Mouse (Mus musculus) CH12.LX (cell line): ENCODE results near the gene Trap1. TPM values are rescaled to one million over a fixed set of nuclear protein-coding genes. Genes with fewer than 3 reads are reported as not detected.

ENCODE experiments used
- DNase-seq: peaks from one replicate; pipeline ENCODE4 v3.0.0-alpha.2; 2013; ENCODE audit errors: extremely low read depth
- H3K27ac ChIP-seq: 2 replicates; pipeline ENCODE4 v1.5.1; 2012; ENCODE audit warnings: low read depth, mild to moderate bottlenecking, control low read depth, moderate library complexity; ENCODE audit not compliant: insufficient read depth
- H3K27me3 ChIP-seq: replicated peaks from 2 replicates; pipeline ENCODE3; 2012; ENCODE audit warnings: inconsistent platforms
- H3K36me3 ChIP-seq, 2 experiments: replicated peaks in 1 of 2; 2 replicates each; pipeline versions ENCODE3 to v1.6.1; 2012; ENCODE audit warnings: inconsistent platforms in 1 of 2, low read length in 1 of 2, mild to moderate bottlenecking in 1 of 2, mixed read lengths in 1 of 2, moderate library complexity in 1 of 2; ENCODE audit not compliant: control insufficient read depth in 1 of 2, insufficient read depth in 1 of 2
- H3K4me1 ChIP-seq, 2 experiments: 2 replicates each; pipeline ENCODE4 v1.6.1; 2012; ENCODE audit warnings: inconsistent platforms in 1 of 2, moderate library complexity in 1 of 2; ENCODE audit not compliant: insufficient read depth in 2 of 2, control insufficient read depth in 1 of 2
- H3K4me2 ChIP-seq: 2 replicates; pipeline ENCODE4 v1.6.1; 2012; ENCODE audit warnings: low read depth, mild to moderate bottlenecking, control low read depth; ENCODE audit not compliant: poor library complexity, insufficient read depth, severe bottlenecking
- H3K4me3 ChIP-seq, 3 experiments: fragments of 150-350 bp in 1 of 3; sonication (generic) in 1 of 3; replicated peaks in 1 of 3; 2 replicates each; pipeline versions ENCODE3 to v1.5.1; 2011 to 2012; ENCODE audit warnings: low read depth in 2 of 3, low read length in 2 of 3, mild to moderate bottlenecking in 2 of 3, moderate library complexity in 2 of 3, control low read depth in 1 of 3, improper control_type of control experiment in 1 of 3, inconsistent platforms in 1 of 3, mixed read lengths in 1 of 3; ENCODE audit not compliant: poor library complexity in 1 of 3
- H3K79me2 ChIP-seq: replicated peaks from 2 replicates; pipeline ENCODE4 v1.6.1; 2012; ENCODE audit warnings: mild to moderate bottlenecking, moderate library complexity; ENCODE audit not compliant: control insufficient read depth, poor library complexity, insufficient read depth, severe bottlenecking; ENCODE audit errors: extremely low read depth
- H3K9ac ChIP-seq: 2 replicates; pipeline ENCODE4 v1.6.1; 2012; ENCODE audit warnings: low read depth, mild to moderate bottlenecking, control low read depth, moderate library complexity; ENCODE audit not compliant: insufficient read depth
- H3K9me3 ChIP-seq: replicated peaks from 2 replicates; pipeline ENCODE3; 2012; ENCODE audit warnings: low read length, inconsistent platforms, mixed read lengths
- CHD1 ChIP-seq: IDR thresholded peaks from 2 replicates; pipeline ENCODE4 v1.6.1; 2012; ENCODE audit warnings: low read depth, low read length, improper control_type of control experiment, inconsistent platforms
- CTCF ChIP-seq, 2 experiments: IDR thresholded peaks in 1 of 2; conservative IDR thresholded peaks in 1 of 2; 2 replicates each; pipeline ENCODE4 v1.5.1; 2011 to 2012; ENCODE audit warnings: low read depth in 2 of 2, low read length in 2 of 2, improper control_type of control experiment in 1 of 2, inconsistent platforms in 1 of 2, mild to moderate bottlenecking in 1 of 2, moderate library complexity in 1 of 2
- ELF1 ChIP-seq: IDR thresholded peaks from 2 replicates; pipeline ENCODE4 v1.6.1; 2014; ENCODE audit warnings: low read depth, mild to moderate bottlenecking, inconsistent platforms, low read length, improper control_type of control experiment
- IRF4 ChIP-seq: IDR thresholded peaks from 2 replicates; pipeline ENCODE4 v1.6.1; 2014; ENCODE audit warnings: low read depth, mild to moderate bottlenecking, inconsistent platforms, low read length, improper control_type of control experiment
- MAFK ChIP-seq: IDR thresholded peaks from 2 replicates; pipeline ENCODE4 v1.6.1; 2011; ENCODE audit warnings: low read length, improper control_type of control experiment; ENCODE audit not compliant: insufficient replicate concordance
- MEF2A ChIP-seq: IDR thresholded peaks from 2 replicates; pipeline ENCODE4 v1.6.1; 2014; ENCODE audit warnings: low read depth, mild to moderate bottlenecking, inconsistent platforms, low read length, improper control_type of control experiment, borderline replicate concordance
- MYC ChIP-seq: IDR thresholded peaks from 2 replicates; pipeline ENCODE4 v1.6.1; 2011; ENCODE audit warnings: low read depth, mild to moderate bottlenecking, improper control_type of control experiment, low read length
- RAD21 ChIP-seq: IDR thresholded peaks from 2 replicates; pipeline ENCODE4 v1.6.1; 2011; ENCODE audit warnings: low read depth, mild to moderate bottlenecking, low read length, improper control_type of control experiment, moderate library complexity
- SMC3 ChIP-seq: IDR thresholded peaks from 2 replicates; pipeline ENCODE4 v1.6.1; 2011; ENCODE audit warnings: low read depth, low read length, improper control_type of control experiment
- USF1 ChIP-seq: IDR thresholded peaks from 2 replicates; pipeline ENCODE4 v1.6.1; 2014; ENCODE audit warnings: low read depth, mild to moderate bottlenecking, inconsistent platforms, low read length, improper control_type of control experiment
- ZC3H11A ChIP-seq: IDR thresholded peaks from 2 replicates; pipeline ENCODE4 v1.6.1; 2012; ENCODE audit warnings: low read depth, mild to moderate bottlenecking, inconsistent platforms, low read length, improper control_type of control experiment
- dilution Hi-C: fragments of 300-500 bp; cut with MboI; formaldehyde crosslinking; loops from 2 replicates; pipeline ENCODE4 v1.14.3; 2020; ENCODE audit warnings: low sequenced_read_pairs; ENCODE audit not compliant: extremely low pct_unique_long_range_greater_than_20kb, extremely low pct_ligation_motif_present
- in situ Hi-C: fragments of 300-500 bp; cut with MboI; formaldehyde crosslinking; loops from 3 replicates; pipeline ENCODE4 v1.14.3; 2019; ENCODE audit warnings: low sequenced_read_pairs, low pct_ligation_motif_present, low pct_unique_long_range_greater_than_20kb, mixed read lengths
- polyA plus RNA-seq: library from polyadenylated mRNA; unstranded; fragments of >175 nt; gene quantifications from 2 replicates; pipeline ENCODE4 v1.2.1, GENCODE M21; 2012; ENCODE audit warnings: low read depth; ENCODE audit not compliant: insufficient read length
- total RNA-seq, 2 experiments: library from RNA; depleted of rRNA; stranded (reverse); fragments of 300-350 nt in 1 of 2; fragments of >200 nt in 1 of 2; gene quantifications; 2 replicates each; pipeline ENCODE4 v1.2.3; 2012 to 2014

Gene Trap1
- total and polyA plus RNA-seq, 3 experiments, result 143 to 284 (median 167) TPM

DNA sequence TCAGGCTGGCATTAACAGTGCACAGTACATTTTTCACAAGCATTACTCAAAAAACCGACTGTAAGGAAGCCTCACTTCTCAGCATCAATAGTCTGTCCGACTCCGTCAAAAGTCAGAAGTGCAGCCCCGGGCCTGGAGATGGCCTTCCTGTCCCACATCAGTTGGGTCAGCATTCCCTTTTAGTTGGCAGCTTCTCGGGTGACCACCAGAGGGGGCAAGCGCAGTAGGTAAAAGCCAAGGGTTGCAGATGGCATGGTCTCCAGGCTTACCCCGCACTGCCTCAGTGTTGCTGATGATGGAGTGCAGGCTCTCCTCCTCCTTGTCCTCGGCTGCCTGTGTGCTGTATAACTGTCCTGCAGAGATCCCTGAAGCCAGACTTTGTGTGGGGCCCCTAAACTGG lies 9.0 kb downstream of the Trap1 start:
- TF ChIP-seq RAD21, result peak; percentile 77
- no peak for TF ChIP-seq MEF2A
- TF ChIP-seq USF1, result no peak
- 0 out of 2 replicates have a peak, but pooled peaks have one; percentile 6 for TF ChIP-seq MAFK
- TF ChIP-seq SMC3, result peak; percentile 79
- TF ChIP-seq CTCF (conservative IDR thresholded peaks at IDR 0.05 in 1 of 2, IDR thresholded peaks at IDR 0.05 in 1 of 2; ENCODE audit: low read depth in 2 of 2, low read length in 2 of 2), result peak; percentile 43 to 90
- peak; percentile 45; the same call in 1 of the 2 replicates for TF ChIP-seq MYC
- 0 out of 2 replicates have a peak, but pooled peaks have one; percentile 15 for TF ChIP-seq IRF4
- TF ChIP-seq, all 38 proteins: peak for 6
- Histone ChIP-seq H3K4me2 (no peak overlapping the region), H3K4me3 (no peak overlapping the region), H3K9ac (no peak overlapping the region), H3K9me3 (no peaks in the 10 kb centered on the region), H3K79me2 (peaks cover 7% of the 10 kb centered on the region), H3K27me3 (no peaks in the 10 kb centered on the region), H3K36me3 (peaks cover 43 to 81% of the 10 kb centered on the region in 2 experiments), H3K27ac (no peak overlapping the region), H3K4me1 (no peaks in the 10 kb centered on the region)
- dilution Hi-C loops (no loop called here), in situ Hi-C loops (loop anchor here (5.0 kb wide), 1 partner anchor 199 kb away; no protein-coding TSS in a partner anchor)
- DNase-seq, result peak; percentile 53

DNA sequence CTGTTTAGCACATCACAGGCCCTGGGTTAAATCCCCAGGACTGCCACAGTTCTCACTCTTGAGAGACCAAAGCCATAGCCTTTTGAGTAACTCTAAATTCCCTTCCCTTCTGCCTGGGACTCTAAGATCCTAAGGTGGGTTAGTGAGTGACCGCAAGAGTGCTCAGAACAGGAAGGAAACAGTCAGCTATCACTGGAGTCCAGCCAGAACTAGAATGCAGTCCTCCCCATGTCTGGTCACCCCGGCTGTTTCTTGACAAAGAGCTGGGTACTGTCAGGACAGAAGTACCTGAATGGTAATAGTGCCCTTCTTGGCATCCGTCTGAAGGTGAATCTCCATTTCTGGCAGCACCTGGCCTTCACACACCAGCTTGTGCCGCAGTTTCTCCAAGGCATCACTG lies 12.7 kb downstream of the Trap1 start:
- Histone ChIP-seq H3K9ac (no peak overlapping the region), H3K36me3 (peaks cover 74 to 95% of the 10 kb centered on the region in 2 experiments), H3K27me3 (no peaks in the 10 kb centered on the region), H3K27ac (no peak overlapping the region), H3K79me2 (no peaks in the 10 kb centered on the region; the same call in 1 of the 2 replicates), H3K4me3 (no peak overlapping the region), H3K4me1 (no peaks in the 10 kb centered on the region), H3K9me3 (no peaks in the 10 kb centered on the region), H3K4me2 (no peak overlapping the region)
- DNase-seq, result no peak
- in situ Hi-C loops, result loop anchor here (5.0 kb wide), 2 partner anchors 202 to 228 kb away; no protein-coding TSS in a partner anchor
- TF ChIP-seq ELF1 (no peak), ZC3H11A (no peak)
- dilution Hi-C loops, result no loop called here

DNA sequence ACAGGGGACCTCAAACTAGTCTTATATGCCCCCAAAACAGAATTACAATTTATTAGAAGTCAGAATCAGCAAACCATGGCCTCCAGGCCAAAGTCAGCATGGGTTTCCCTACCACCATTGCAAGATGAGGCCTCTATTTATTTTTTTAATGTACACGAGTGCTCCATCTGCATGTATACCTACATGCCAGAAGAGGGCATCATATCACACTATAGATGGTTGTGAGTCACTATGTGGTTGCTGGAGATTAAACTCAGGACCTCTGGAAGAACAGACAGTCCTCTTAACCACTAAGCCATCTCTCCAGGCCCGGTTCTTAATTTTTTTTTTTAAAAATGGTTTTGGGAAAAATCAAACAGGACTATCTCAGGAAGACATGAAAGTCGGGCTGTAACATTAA lies 23.8 kb downstream of the Trap1 start:
- no peaks in the 10 kb centered on the region for H3K27me3 ChIP-seq
- no peak overlapping the region for H3K9ac ChIP-seq
- H3K9me3 ChIP-seq, result no peaks in the 10 kb centered on the region
- in situ Hi-C loops (no loop called here), dilution Hi-C loops (no loop called here)
- no peak for TF ChIP-seq CHD1
- TF ChIP-seq CTCF (conservative IDR thresholded peaks at IDR 0.05 in 1 of 2, IDR thresholded peaks at IDR 0.05 in 1 of 2; ENCODE audit: low read depth in 2 of 2, low read length in 2 of 2), result peak in 1 of 2 experiments; percentile 43; a peak in 2 of 4 replicates
- peaks cover 84 to 94% of the 10 kb centered on the region in 2 experiments for H3K36me3 ChIP-seq
- no peak overlapping the region for H3K4me2 ChIP-seq
- DNase-seq, result no peak
- no peaks in the 10 kb centered on the region for H3K79me2 ChIP-seq
- H3K27ac ChIP-seq, result no peak overlapping the region
- no peak overlapping the region for H3K4me3 ChIP-seq
- H3K4me1 ChIP-seq, result no peaks in the 10 kb centered on the region
